Mouse (Mus musculus) frontal cortex, adult 2 months (tissue): ENCODE data around the gene Fbxo34. TPM values are rescaled to one million over a fixed set of nuclear protein-coding genes. Genes with fewer than 3 reads are reported as not detected.

Source experiments
- DNase-seq, 2 experiments: peaks; one replicate each; pipeline ENCODE4 v3.0.0; 2022; ENCODE audit warnings: low spot score in 1 of 2; ENCODE audit errors: extremely low spot score in 1 of 2
- polyA plus RNA-seq: library from polyadenylated mRNA; depleted of rRNA; stranded (reverse); fragments of >200 nt; gene quantifications from 2 replicates; pipeline ENCODE4 v1.2.3, GENCODE M21; 2012

Fbxo34 gene
- polyA plus RNA-seq, 1 experiment: 53.0 TPM

DNA sequence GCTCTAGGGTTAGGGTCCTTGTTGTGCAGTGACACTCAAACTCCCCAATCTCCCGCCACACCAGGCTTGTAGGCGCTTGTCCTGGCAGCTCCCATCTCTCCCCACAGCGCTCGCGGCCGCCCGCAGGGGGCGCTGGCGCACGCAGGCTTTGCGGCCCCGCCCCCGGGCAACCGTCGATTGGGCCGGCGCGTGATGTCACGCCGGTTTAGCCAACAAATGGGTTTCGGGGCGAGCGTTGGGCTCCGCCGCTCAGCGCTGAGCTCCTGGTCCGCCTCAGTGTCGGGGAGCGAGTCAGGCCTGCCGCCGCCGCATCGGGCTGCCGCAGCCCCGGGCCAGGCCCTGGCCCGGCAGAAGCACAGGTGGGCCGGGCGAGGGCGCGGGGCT, 22.1 kb downstream of the Fbxo34 start:
- DNase-seq: peak; percentile 90 to 98

DNA sequence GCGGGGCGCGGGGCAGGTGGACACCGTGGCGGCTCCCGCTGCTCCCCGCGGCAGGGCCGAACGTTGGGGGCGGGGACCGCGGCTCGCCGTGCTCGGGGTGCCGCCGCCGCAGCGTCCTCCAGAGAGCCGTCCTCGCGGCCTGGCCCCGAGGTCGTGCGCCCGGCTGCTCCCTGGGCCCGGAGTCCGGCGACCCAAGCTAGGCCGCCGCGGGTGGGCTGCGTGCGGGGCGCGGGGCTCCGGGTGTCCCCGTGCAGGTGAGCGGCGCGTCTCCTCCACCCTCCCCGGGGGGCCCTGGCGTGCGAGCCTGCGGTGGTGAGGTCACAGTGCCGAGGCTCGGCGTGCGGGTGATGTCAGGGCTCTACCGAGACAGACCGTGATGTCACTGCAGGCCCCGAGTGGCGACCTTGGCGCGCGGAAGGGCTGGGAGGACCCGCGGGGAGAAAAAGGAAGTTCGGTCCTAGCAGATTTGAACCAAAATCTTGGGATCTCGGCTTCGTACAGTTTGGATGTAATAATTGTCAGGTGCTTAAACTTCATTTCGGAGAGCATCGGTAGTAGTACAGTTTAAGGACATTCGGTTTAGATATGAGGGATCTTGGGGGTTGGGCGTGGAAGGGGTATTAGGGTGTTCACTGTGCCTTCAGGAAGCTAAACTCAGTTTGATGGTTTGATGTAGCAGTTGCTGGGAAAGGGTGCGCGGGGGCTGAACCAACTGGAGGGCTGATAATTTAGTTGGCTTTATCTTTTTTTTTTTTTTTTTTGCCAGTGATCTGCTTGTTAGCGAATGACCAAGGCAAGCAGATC, 22.7 kb downstream of the Fbxo34 start:
- DNase-seq: no peak

DNA sequence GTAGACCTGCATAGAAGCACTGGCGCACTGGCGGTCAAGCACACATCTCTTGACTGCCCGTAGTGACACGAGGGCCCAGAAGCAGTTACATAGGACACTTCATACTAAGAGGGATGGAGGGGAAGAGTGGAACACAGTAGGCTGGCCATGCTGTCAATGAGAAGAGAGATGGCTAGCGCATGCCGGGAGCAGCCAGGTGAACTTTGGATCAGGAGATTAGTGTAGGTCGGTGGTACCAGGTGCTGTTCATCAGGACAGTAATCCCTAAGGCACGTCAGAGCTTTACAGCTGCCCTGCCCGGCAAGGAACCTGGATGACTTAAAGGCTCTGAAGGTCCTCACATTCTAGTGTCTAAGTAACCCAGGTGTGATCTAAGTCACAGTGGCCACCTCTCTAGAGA, 23.7 kb downstream of the Fbxo34 start:
- no peak for DNase-seq

DNA sequence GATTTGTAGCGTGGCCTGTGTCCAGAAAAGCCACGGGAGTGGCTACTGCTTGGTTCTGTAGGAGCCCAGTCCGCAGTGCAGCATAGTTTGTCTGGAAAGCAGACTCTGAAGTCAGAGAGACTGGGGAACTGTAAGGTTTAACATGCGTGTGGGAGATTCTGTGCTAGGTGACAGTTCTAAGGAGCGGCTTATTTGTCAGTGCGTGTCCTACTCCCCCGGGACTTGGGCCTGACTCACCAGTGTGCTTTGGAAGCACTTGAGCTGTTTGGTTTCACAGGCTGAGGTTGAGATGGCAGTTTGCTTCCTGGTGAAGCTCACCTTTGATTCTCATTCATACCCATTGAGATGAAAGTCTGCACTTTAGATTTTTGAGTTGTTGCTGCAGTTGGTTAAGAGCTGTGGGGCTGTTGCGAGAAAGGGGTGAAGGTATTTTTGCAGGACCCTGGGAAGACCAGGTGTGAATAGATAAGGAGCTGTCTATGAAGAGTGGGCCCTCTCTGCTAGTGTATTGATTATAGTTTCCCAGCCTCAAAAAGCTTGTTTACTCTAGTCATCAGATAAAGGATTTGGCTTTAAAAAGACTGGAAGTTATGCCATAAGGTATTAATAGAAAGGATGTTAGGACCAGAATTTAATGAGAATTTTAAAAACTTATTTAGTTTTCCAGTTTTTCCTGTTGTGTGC, 24.5 kb downstream of the Fbxo34 start:
- peak; percentile 34 to 72 for DNase-seq

DNA sequence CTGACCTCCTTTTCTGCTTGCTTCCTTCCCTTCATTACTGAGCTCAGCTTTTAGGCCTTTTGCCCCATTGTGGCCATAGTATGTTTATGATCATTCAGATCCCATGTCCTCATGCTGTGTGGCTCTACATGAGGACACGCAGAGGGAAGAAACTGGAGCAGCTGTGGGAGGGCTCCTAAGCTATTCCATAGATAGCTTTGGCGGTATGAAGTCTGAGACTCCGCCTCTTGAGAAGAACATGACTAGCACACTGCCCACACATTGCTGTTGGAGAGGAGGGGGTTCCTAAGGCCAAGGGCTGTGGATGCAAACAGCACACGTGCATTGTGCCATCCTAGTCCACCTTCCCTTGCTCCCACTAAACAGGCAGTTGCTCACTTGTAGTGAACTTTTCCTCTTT, 26.0 kb downstream of the Fbxo34 start:
- no peak for DNase-seq

DNA sequence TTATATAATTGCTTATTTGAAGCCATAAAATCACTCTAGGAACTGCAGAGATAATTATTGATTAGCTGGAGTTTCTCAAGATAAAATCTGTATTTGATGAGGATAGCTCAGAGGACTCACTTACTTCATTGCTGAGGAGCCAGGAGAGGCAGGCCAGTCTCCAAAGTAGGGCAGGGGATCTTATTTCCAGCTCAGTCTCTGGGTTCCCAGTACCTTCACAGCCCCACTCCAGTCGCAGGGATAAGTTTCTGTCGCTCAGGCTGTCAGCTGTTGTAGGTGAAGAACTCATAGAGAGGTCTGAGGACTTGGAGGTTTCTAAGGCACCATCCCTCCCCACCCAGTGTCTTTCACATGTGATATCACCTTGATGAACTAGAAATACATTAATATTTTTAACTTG, 27.5 kb downstream of the Fbxo34 start:
- DNase-seq: no peak

DNA sequence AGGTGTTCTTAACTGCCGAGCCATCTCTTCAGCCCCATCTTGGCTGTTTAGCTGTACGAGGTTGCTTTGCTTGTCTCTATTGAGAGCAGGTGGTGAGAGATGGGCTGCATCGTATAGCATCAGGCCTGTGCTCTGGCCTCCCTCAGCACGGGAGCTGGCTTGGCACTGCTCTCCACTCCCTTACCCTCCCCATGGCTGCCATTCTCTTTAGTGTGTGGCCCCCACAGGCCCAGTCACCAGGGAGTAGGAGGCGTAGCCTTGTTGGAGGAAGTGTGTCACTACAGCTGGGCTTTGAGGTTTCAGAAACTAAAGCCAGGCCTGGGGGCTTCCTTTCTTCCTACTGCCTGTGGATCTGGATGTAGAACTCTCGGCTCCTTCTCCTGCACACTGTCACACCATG, 32.0 kb downstream of the Fbxo34 start:
- no peak for DNase-seq

DNA sequence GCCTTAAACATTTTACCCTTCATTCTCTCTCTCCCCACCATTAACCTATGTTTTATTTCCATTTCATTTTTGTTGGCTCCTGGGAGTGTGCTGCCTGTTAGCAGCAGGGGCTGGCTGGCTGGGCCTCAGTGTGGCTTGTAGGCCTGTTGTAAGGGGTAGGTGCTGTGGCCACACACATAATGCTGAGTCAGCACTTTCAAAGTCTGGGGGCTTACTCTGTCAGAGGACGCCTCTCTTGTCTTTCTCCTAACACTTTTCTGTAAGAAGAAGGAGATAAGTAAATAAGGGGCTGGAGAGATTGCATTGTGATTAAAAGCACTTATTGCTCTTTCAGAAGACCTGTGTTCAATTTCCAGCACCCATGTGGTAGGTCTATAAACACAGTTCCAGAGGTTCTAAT, 32.9 kb downstream of the Fbxo34 start:
- no peak for DNase-seq

DNA sequence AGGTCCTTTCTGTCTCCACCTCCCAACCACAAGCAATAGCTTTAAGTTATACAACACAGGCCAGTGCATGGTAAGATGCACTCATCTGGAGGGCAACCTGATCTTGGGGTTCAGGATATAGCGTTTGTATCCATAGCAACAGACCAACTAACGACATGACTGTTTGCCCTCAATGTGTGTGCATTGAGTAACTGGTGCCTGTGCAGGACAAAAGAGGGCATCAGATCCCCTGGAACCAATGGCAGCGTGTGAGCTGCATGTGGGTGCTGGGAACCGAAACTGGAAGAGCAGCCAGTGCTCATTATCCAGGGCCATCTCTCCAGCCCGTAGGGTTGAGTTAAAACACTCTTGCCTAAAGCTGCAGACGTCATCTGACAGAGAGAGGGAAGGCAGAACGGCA, 38.5 kb downstream of the Fbxo34 start:
- DNase-seq: no peak

DNA sequence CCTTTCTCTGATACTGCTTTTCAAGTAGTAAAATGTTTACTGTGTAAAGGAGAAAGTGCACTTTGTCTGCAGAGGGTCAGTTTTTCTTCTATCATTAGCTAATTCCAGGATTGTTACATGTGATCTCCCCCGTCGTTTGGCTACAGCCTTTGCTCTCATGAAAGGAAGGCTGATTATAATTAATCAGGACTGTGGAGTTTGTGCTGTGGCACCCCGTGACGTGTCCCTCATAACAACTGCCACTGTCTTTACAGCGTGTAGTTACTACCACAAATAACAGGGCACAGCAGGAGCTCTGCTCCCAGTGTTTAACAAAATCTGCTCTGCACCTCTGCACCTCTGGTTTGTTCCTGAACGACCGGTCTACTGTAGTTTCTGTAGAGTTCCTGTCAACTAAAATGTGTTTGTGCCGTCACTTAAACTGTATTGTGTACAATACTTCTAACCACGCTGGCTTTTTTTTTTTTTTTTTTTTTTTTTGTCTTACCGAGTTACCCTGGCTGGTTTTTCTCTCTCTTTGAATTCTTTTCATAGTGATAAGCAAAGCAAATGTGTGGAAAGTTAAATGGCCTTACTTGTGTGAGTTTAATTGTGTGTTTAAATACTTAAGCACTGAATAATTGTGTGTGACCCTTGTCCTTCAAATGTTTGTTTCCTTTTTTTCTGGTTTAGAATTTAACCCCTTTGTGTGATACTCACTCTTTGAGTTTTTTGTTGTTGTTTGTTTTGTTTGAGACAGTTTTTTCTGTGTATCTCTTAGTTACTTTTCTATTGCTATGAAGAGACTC, 39.3 kb downstream of the Fbxo34 start:
- DNase-seq: no peak

DNA sequence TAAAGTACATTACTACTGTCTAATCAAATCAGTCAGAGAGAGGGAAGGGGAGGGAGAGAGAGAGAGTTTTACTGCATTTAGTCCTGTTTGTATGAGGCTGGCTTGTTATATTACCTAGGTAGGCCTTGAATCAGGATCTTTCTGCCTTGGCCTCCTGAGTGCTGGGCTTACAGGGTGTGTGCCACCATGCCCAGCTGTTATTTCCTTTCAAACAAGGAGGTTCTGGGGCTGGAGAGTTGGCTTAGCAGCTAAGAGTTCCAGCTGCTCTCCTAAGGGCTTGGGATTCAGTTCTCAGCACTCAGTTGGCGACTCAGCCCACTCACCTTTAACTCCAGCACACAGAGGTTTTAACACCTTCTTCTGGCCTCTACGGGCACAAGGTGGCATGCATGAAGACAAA, 40.5 kb downstream of the Fbxo34 start:
- DNase-seq: no peak

DNA sequence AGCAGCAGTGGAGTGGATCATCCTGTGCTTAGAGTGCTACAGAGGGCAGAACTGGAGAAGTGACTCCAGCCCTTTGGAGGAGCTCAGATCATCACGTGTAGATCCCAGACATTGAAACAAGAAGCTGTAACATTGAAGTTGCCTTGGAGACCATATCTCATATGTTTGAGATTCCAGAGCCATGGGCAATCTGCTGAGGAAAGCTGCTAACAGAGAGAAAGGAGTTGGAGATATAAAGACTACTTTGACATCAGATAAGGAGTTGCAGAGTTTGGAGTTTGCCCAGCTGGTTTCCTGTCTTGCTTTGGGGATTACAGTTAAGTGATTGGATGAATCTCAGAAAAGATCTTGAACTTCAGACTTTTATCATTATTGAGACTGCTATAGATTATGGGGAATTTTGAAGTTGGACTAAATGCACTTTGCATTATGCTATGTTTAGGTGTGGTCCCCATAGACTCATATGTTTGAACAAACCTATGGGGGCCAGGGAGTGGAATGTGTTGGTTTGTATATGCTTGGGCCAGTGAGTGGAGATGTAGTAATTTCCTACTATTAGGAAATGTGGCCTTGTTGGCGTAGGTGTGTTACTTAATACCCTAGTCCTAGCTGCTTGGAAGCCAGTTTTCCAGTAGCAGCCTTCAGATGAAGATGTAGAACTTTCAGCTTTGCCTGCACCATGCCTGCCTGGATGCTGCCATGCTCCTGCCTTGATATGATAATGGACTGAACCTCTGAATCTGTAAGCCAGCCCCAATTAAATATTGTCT, 43.6 kb downstream of the Fbxo34 start:
- no peak for DNase-seq

DNA sequence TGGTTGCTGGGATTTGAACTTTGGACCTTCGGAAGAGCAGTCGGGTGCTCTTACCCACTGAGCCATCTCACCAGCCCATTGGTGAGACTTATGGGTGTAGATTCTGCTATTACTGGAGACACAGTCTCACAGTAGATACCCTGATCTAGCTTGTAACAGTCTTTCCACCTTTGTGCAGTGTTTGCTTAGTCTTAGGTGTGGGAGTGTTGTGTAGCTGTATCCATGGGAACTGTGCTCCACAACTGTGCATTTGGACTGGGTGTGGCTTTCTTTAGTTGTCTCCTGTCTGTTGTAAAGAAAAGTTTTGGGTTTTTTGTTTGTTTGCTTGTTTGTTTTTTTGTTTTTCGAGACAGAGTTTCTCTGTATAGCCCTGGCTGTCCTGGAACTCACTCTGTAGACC, 45.7 kb downstream of the Fbxo34 start:
- no peak for DNase-seq

DNA sequence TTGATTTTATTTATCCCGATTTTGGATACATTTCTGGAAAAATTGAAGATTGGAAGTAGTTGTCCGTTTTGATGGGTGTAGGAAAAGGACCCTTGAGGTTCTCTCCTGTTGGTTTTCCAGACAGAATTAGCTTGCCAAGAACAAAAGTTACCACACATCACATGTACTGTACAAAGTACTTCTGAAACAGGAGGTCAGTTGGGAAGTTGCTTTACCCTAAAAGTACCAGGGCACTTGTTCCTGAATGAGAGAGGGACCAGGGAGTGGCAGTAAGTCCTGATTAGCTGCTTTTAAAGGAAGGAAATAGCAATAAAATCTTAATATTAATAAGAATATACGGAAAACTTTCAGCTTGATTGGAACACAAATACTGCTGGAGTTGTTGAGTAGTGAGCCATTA, 46.9 kb downstream of the Fbxo34 start:
- no peak for DNase-seq

DNA sequence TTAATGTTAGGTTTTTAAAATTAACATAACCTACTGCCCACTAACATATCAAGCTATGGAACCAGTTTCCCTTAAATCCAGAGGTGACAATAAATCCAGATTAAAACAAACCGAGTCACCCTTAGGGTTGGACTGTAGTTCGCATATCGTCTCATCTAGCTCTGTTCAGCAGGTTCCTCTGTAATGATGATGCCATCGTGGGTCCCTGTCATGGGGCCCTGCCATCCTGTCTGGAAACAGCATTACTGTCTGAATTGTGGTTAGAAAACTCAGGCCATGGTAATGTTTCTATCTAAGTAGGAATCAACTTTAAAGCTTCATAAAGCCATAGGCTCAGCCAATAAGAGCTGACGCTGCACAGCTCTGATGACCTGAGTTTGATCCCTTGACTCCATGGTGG, 48.4 kb downstream of the Fbxo34 start:
- DNase-seq: no peak

DNA sequence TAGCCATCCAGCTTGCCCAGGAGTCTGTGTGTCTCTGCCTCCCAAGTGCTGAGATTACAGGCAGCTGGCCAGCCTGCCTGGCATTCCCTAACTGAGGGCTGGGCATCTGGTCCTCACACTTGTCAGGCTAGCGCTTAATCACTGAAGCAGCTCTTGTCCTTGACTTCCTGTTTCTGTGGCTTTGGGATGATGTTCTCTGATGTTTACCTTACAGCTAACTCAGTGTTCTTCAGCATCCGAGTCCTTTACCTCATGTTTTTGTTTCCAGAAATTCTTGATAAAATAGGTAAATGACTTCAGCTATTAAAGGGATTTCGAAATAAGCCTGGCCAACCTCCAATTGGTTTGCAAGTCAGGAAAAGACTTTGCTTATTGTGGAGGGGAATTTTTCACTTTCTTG, 53.8 kb downstream of the Fbxo34 start:
- DNase-seq: no peak

DNA sequence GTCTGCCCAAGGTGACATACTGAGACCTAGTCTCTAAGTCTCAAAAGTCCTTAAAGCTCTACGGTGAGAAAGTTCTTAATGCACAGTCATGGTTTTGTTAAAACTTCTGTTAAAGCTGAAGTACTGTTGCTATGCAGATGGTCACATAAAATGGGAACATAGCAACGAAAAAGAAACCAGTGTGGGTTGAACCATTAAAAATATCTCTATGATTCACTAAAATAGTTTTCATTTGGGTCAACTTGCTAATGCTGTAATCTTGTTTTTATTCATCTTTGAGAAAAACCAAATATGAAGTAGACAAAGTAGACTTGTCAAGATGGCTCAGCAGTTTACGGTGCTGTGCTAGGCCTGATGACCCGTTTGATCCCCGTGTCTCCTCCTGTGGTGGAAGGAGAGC, 56.5 kb downstream of the Fbxo34 start:
- peak in 1 of 2 experiments; percentile 55 for DNase-seq

DNA sequence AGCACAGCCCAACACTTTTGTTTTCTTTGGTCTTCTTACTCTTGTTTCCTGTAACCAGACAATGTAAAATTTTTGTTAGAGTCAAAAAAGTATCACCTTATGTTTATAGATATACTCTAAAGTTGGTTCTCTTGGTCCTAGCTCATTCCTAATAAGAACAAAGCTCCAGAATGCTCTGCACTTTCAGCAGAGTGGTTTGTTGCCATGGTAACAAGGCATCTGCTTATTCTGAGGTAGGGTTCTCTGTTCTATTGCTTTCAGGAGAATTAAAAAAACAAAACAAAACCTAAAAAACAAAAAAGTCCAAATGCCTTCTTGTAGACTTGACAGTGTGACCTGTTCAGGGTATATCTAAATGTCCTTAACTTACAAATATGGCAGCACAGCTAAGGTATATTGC, 57.8 kb downstream of the Fbxo34 start:
- DNase-seq: no peak

DNA sequence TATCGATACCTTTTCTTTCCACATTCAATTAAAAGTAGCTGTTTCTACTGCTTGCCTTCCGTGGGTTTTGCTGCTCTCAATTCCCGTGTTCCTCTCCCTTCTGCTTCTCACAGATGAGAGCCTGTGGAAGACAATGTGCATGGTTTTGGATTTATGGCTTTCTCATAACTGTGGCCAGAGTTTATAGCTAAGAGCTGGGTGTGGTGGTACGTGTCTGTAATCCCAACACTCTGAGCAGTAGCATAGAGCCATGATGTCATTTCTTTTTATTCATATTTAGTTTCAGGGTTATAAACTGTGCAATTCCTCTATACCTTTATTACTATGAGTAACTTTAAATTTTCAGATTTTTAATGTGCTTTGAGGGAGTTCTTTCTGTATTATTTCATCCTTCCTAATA, 60.0 kb downstream of the Fbxo34 start:
- DNase-seq: no peak

DNA sequence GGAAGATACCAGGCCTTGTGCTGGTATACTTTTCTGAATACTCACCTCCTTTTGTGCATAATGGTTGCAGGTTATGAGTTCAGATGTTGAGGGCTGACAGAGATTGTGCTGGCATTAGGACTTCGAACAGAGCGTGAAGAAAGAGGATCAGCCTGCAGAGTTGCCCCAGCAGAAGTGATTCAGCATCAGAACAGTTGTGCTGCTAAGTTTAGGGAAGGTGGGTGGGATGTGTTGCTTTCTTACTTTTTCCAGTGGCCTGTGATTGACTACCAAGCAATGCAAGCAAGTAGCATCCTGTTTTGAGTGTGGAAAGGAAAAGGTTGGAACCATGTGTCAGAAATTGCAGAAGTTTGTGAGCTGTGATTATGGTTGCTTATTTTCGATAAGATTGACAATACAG, 63.4 kb downstream of the Fbxo34 start:
- peak; percentile 65 to 78 for DNase-seq
